In the genomic region with DNA sequence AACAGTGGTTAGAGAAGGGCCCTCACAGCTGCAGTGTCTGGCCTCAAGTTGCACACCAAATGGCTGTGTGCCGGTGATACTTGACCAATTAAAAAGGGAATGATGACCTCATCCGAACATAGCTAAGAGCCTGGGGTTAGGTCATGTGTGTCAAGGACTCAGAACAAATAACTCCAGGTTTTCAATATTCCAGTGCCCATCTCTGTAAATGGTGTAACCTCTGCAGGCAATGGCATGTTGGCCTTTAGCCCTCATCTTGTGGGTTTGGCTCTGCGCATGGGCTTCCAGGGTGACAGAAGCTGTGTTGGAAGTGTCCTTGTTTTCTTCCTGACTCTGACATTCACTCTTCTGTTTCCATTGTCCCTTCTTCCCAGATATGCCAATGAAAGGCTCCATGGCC, we compare ENCODE assay signal across 26 mouse cellular contexts.
DNase-seq lines count a peak whose midpoint lies in the region; ATAC-seq lines count a peak whose summit lies in the region.
"Had no signal": no experiment of that assay in that cellular context is flagged by ENCODE, and none has a peak within 500 bp of the region (broad histone marks: within the 10 kb centered on the region; RNA-seq: fewer than 3 reads in every experiment).

No protein-coding gene starts in this region.

- peaks cover 6% of the 10 kb centered on the region; the same call in 1 of the 2 replicates for H3K4me1 ChIP-seq in heart, embryonic 10.5 days
- H3K4me1 ChIP-seq in heart, embryonic 12.5 days (replicated peaks): peaks cover 8% of the 10 kb centered on the region

- H3K36me3 ChIP-seq in heart, embryonic 10.5 days: no peaks in the 10 kb centered on the region
- H3K36me3 ChIP-seq in heart, embryonic 12.5 days: no peaks in the 10 kb centered on the region
- H3K36me3 ChIP-seq: forebrain, embryonic 10.5 days; G1E had no signal

- H3K9me3 ChIP-seq in heart, embryonic 10.5 days: no peaks in the 10 kb centered on the region
- H3K9me3 ChIP-seq in heart, embryonic 12.5 days (replicated peaks): no peaks in the 10 kb centered on the region
- H3K9me3 ChIP-seq: forebrain, embryonic 10.5 days; forebrain, embryonic 13.5 days; G1E had no signal

- DNase-seq in adrenal gland, adult 2 months: peak; percentile 72
- no peak for DNase-seq in adrenal gland, postnatal 25 days
- DNase-seq in heart, adult 11 months: peak; percentile 88
- DNase-seq in heart, embryonic 10.5 days (ENCODE audit: low spot score): no peak
- DNase-seq in heart, adult 8-10 months (ENCODE audit: low spot score): peak; percentile 39
- peak; percentile 54 for DNase-seq in Muller cell, postnatal 12 days (ENCODE audit: inconsistent ontology term)
- DNase-seq in cerebellum, adult 18-20 months: no peak
- DNase-seq: B cell, adult 2 months; cerebellum, adult 11 months; cerebellum, adult 8-10 months; cerebellum, postnatal 10 days; cerebellum, postnatal 36 days; gastrocnemius, adult 2 months; gastrocnemius, postnatal 14 days; kidney, adult 18-20 months; kidney, adult 9 months had no signal

- 86% methylated on average over 3 of the region's 3 CpGs for WGBS in heart, embryonic 10.5 days
- 80% methylated on average over 3 of the region's 3 CpGs for WGBS in heart, embryonic 12.5 days

- no peaks in the 10 kb centered on the region for H3K27me3 ChIP-seq in heart, embryonic 10.5 days (ENCODE audit: insufficient read depth, poor library complexity, severe bottlenecking)
- no peaks in the 10 kb centered on the region for H3K27me3 ChIP-seq in heart, embryonic 12.5 days (replicated peaks)
- H3K27me3 ChIP-seq: CH12.LX; forebrain, embryonic 13.5 days had no signal

- no peak overlapping the region for H3K4me3 ChIP-seq in heart, embryonic 10.5 days
- H3K4me3 ChIP-seq in heart, embryonic 12.5 days: no peak overlapping the region
- H3K4me3 ChIP-seq: forebrain, embryonic 10.5 days; forebrain, embryonic 13.5 days; gastrocnemius, adult 2 months had no signal

- H3K9ac ChIP-seq in heart, embryonic 12.5 days: no peak overlapping the region
- H3K9ac ChIP-seq: forebrain, embryonic 13.5 days; hindbrain, embryonic 14.5 days had no signal

- no peak overlapping the region for H3K27ac ChIP-seq in heart, embryonic 10.5 days
- no peak overlapping the region for H3K27ac ChIP-seq in heart, embryonic 12.5 days (ENCODE audit: poor library complexity, severe bottlenecking)
- H3K27ac ChIP-seq: forebrain, embryonic 10.5 days; forebrain, embryonic 13.5 days; gastrocnemius, adult 2 months; hindbrain, embryonic 14.5 days; hindbrain, postnatal 0 days had no signal

- ATAC-seq in heart, embryonic 12.5 days (ENCODE audit: insufficient number of reproducible peaks, low FRiP score): no peak
- ATAC-seq: forebrain, embryonic 13.5 days; forebrain, embryonic 16.5 days; hindbrain, postnatal 0 days; inflammation-experienced regulatory T-cells, adult 6 months; intestine, embryonic 16.5 days had no signal

- no peak overlapping the region for H3K4me2 ChIP-seq in heart, embryonic 12.5 days
- H3K4me2 ChIP-seq: forebrain, embryonic 13.5 days; hindbrain, embryonic 14.5 days had no signal

Comparison
In these comparisons a context has a peak if more than half of its experiments do, and no peak if none do; other contexts are left out.
1. DNase-seq: peak in adrenal gland, adult 2 months (single experiment), heart, adult 11 months (single experiment), heart, adult 8-10 months (single experiment) and Muller cell, postnatal 12 days (single experiment); none in adrenal gland, postnatal 25 days (single experiment), heart, embryonic 10.5 days (single experiment) and cerebellum, adult 18-20 months (0 of 2).